Mouse (Mus musculus): ENCODE results near the gene Msantd3. TPM values are rescaled to one million over a fixed set of nuclear protein-coding genes. Genes with fewer than 3 reads are reported as not detected.

The Msantd3 gene
- 53.9 and 60.7 TPM in 2 replicates for polyA plus RNA-seq (2016; fragmentation: Nextera tagmentation; extraction: Ambion mirVana)

DNA sequence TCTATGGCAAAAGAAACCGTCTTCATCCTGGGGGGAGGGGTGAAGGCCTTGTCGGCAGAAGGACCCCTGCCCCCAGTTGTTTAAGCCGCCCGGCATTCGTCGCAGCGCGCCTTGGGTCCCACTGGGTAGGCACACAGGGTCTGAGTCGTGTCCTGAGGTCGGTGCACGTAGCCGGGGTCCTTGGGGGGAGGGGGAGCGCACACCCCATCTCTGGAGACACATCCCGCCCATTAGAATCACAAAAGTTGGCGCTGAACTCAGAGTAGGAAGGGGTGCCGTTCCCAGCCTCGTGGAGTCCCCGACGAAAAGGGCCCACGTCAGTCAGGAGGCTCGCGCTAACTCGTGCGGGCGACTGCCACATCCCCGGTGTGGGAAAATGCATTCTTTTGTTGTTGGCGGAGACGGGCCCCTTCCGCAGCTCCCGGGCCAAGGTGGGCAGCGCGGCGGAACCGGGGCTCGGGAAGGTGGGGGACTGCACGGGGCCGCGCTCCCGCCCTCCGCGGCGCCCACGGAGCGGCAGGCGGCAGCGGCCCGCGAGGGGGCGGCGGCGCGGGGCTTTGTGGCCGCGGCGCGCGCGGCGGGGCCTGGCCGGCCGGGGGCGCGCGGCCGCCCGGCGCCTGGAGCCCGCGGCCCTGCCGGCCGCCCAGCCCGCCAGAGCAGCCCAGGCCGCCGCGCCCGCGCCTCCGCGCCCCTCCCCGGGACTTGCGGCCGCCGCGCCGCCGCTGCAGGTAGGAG, at the start of gene Msantd3:
Gene Msantd3 (plus strand): TSS at position 95 of the 735 bp plus-strand sequence.
- DNase-seq (ENCODE audit: low spot score), result peak; percentile 82
- WGBS, result 5% methylated on average over 86 of the region's 86 CpGs
- no peaks in the 10 kb centered on the region for H3K9me3 ChIP-seq
- peak within 1 kb of the TSS; percentile 99 for H3K27ac ChIP-seq (replicated peaks)
- H3K36me3 ChIP-seq (replicated peaks), result no peaks in the 10 kb centered on the region
- H3K4me3 ChIP-seq, result peak within 1 kb of the TSS; percentile 88
- no peaks in the 10 kb centered on the region for H3K27me3 ChIP-seq (replicated peaks; ENCODE audit: low read depth, poor library complexity, severe bottlenecking)
- H3K4me1 ChIP-seq, result peaks cover 48% of the 10 kb centered on the region

DNA sequence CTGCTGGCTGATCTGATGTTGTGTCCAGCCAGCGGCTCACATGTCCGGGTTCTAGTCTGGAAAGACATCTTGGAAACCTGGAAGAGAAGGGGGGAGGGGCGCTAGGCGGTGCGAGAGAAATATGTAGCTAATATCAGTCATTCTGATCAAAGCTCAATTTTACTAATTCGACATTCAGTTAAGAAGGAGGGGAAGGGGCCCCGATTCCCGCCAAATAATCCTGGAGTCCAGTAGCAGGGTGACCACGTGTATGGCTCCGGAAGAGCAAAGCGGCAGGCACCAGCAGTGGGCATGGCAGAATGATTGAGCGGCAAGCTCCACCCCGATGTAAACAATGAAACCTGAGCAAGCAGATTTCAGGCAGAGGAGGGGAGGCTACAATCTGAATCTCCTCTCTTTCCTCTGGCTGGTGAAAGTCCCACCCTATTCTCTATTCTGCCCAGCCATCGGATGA, 48.4 kb upstream of the Msantd3 start:
- peak overlapping the region; percentile 58 for H3K27ac ChIP-seq (replicated peaks)

DNA sequence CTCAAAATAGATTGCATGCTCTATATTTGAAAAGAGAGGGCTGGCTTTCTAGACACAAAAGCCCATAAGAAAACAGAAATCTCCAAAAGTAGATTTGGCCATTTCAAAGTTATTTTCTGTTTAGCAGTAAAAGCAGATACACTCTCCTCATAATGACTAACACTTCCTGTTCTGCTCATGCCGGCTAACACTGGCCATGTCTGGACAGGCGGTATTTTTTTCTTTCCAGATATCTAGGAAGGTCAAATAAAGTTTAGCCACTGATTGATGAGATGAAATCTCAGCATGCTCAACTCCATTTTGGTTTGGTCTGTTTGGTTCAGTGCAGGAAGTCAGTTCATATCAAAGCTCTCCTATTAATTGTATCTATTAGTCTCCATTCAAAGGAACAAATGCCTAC, 47.2 kb upstream of the Msantd3 start:
- no peaks in the 10 kb centered on the region for H3K36me3 ChIP-seq (replicated peaks)
- no peak for DNase-seq (ENCODE audit: low spot score)
- WGBS, result 82% methylated on average over 2 of the region's 2 CpGs
- peaks cover 9% of the 10 kb centered on the region for H3K4me1 ChIP-seq
- no peak overlapping the region for H3K27ac ChIP-seq (replicated peaks)
- H3K4me3 ChIP-seq, result no peak overlapping the region
- no peaks in the 10 kb centered on the region for H3K9me3 ChIP-seq
- no peaks in the 10 kb centered on the region for H3K27me3 ChIP-seq (replicated peaks; ENCODE audit: low read depth, poor library complexity, severe bottlenecking)

More for the DNA sequence above, 48.4 kb upstream of the Msantd3 start:
- Histone ChIP-seq H3K27me3 (replicated peaks; ENCODE audit: low read depth, poor library complexity, severe bottlenecking) (no peaks in the 10 kb centered on the region), H3K4me3 (peak overlapping the region; percentile 48), H3K36me3 (replicated peaks) (no peaks in the 10 kb centered on the region), H3K4me1 (peaks cover 9% of the 10 kb centered on the region), H3K9me3 (no peaks in the 10 kb centered on the region)
- peak; percentile 73 for DNase-seq (ENCODE audit: low spot score)
- WGBS, result 11% methylated on average over 14 of the region's 14 CpGs

DNA sequence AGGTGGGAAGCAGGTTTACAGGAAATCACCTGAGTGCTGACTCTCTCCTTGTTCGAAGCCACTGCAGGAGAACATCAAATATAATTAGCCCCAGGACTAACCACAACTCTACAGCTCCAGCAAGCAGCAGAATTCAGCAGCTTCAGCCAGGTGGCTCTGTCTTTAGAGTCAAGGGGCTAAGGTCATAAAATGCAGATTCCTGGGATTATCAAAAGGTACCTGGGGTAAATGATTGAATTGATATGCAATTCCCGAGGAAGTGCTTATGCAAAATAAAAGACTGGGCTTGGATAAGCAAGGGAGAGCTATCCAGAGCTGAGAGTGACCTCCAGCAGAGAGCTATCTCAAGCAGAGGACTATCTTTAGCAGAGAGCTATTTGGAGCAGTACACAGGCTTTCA, 28.9 kb upstream of the Msantd3 start:
- 71% methylated on average over 2 of the region's 2 CpGs for WGBS
- no peaks in the 10 kb centered on the region for H3K27me3 ChIP-seq (replicated peaks; ENCODE audit: low read depth, poor library complexity, severe bottlenecking)
- H3K27ac ChIP-seq (replicated peaks), result no peak overlapping the region

DNA sequence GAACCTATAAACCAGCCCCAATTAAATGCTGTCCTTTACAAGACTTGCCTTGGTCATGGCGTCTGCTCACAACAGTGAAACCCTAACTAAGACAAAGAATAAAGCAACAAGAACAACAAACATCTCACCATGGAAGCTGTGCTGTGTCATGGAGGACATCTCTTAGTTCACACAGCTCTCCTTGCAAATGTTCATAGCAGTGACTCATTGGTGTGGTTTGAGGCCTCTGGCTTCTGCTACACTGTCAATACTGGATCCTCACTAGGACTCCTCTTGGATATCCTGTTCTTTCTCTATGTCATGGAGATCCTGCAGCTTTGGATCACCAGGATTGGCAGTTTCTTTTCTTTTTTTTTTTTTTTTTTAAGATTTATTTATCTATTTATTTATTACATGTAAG, 10.2 kb upstream of the Msantd3 start:
- Histone ChIP-seq H3K27ac (replicated peaks) (no peak overlapping the region), H3K27me3 (replicated peaks; ENCODE audit: low read depth, poor library complexity, severe bottlenecking) (no peaks in the 10 kb centered on the region), H3K36me3 (replicated peaks) (no peaks in the 10 kb centered on the region), H3K4me1 (no peaks in the 10 kb centered on the region), H3K4me3 (no peak overlapping the region), H3K9me3 (no peaks in the 10 kb centered on the region)
- WGBS, result 93% methylated on average over 1 of the region's 1 CpGs
- no peak for DNase-seq (ENCODE audit: low spot score)

More for the DNA sequence above, 28.9 kb upstream of the Msantd3 start:
- Histone ChIP-seq H3K4me3 (no peak overlapping the region), H3K9me3 (peaks cover 12% of the 10 kb centered on the region; the same call in 1 of the 2 replicates), H3K36me3 (replicated peaks) (no peaks in the 10 kb centered on the region), H3K4me1 (no peaks in the 10 kb centered on the region)
- no peak for DNase-seq (ENCODE audit: low spot score)

DNA sequence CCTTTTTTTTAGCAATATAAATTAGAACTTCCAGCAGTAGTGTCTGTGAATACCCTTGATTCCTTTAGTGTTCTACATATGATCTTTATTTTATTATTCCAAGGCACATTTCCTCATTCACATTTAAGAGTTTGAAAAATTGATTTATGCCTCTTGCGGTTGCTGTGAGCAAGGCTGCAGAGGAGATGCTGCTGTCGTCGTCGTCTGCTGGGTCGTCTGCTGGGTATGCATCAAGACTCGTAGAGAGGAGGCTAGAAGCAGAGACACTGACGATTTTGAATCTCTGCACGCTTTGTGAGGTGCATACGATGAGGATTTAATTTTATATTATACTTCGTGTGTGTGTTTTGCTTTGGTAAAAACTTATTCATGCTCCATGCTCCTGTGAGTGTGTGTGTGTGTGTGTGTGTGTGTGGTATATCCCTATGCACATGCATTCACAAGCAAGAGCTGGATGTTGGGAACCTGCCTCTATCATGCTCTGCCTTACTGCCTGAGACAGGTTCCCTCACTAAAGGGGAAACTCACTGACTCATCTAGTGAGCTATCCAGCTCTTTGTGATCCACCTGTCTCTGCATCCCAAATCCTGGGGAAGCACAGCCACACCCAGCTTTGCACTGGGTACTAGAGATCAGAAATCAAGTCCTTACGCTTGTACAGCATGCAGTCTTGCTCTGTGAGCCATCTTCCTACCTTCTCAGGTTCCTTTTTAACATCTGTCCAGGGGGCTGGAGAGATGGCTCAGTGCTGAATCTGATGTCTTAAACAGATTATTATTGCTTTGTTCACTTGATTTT, 7.7 kb upstream of the Msantd3 start:
- Histone ChIP-seq H3K36me3 (replicated peaks) (no peaks in the 10 kb centered on the region), H3K27me3 (replicated peaks; ENCODE audit: low read depth, poor library complexity, severe bottlenecking) (no peaks in the 10 kb centered on the region), H3K9me3 (no peaks in the 10 kb centered on the region), H3K27ac (replicated peaks) (no peak overlapping the region), H3K4me3 (no peak overlapping the region), H3K4me1 (no peaks in the 10 kb centered on the region)
- no peak for DNase-seq (ENCODE audit: low spot score)
- WGBS, result 86% methylated on average over 11 of the region's 11 CpGs

DNA sequence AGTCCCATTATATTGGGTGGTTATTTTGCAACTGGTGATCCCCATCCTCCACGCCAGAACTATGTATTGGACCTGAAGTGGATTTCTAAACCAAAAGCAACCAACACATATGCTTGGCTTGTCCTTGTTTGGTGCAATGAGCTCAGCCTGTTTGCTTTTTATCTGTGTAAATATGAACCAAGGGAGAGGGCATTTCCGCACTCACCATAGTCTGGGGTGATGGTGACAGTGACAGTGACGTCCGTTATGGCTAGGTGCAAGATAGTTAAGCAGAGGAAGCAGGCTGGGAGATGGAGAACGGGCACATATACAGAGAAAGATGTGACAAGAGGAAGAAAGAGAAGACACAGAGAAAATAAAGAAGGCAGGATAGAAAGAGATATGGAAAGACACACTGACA, 3.5 kb upstream of the Msantd3 start:
- Histone ChIP-seq H3K36me3 (replicated peaks) (no peaks in the 10 kb centered on the region), H3K9me3 (no peaks in the 10 kb centered on the region), H3K4me1 (peaks cover 11% of the 10 kb centered on the region), H3K27ac (replicated peaks) (no peak overlapping the region), H3K27me3 (replicated peaks; ENCODE audit: low read depth, poor library complexity, severe bottlenecking) (no peaks in the 10 kb centered on the region), H3K4me3 (no peak overlapping the region)
- 88% methylated on average over 5 of the region's 5 CpGs for WGBS
- DNase-seq (ENCODE audit: low spot score), result no peak

DNA sequence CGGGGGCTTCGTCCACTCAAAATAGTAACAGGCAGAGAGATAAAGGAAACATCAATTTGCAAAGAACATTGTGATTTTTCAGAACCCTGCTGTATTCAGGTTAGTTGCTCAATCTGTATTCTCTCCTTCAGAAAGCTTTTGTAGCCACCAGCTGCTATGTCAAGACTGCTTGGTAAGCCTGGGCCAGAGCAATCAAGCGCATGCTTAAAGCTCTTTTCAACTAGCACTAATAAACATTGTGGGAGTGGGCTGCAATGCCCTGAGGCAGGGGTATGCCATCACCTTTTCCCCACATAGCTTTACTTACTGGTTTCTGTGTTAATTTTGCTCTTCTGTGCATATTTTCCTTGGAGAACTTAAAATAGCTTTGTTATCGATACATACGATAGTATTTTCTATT, 2.7 kb upstream of the Msantd3 start:
- no peak for DNase-seq (ENCODE audit: low spot score)
- 89% methylated on average over 5 of the region's 5 CpGs for WGBS

DNA sequence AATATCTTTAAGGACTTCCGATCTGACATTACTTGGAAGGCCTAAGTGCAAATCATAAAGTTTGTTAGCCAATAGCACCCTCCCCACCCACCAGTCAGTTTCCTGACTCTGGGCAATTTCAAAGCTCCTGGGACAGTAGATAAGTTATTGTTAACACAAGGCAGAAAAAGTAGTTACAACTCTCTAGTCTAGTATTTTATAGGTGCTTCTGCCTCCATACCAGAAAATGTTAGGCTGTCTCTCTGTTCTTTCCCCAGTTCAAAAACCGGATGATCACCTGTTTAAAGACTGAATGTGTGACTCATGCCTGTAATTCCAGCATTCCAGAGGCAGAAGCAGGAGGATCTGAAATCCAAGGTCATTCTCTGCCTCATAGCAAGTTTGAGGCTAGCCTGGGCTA, 1.2 kb upstream of the Msantd3 start:
- Histone ChIP-seq H3K36me3 (replicated peaks) (no peaks in the 10 kb centered on the region), H3K9me3 (no peaks in the 10 kb centered on the region), H3K27me3 (replicated peaks; ENCODE audit: low read depth, poor library complexity, severe bottlenecking) (no peaks in the 10 kb centered on the region), H3K27ac (replicated peaks) (no peak overlapping the region), H3K4me1 (peaks cover 34% of the 10 kb centered on the region), H3K4me3 (no peak overlapping the region)
- WGBS, result 92% methylated on average over 2 of the region's 2 CpGs
- no peak for DNase-seq (ENCODE audit: low spot score)

More for the DNA sequence above, 2.7 kb upstream of the Msantd3 start:
- no peak overlapping the region for H3K4me3 ChIP-seq
- H3K27ac ChIP-seq (replicated peaks), result no peak overlapping the region
- H3K36me3 ChIP-seq (replicated peaks), result no peaks in the 10 kb centered on the region
- peaks cover 19% of the 10 kb centered on the region for H3K4me1 ChIP-seq
- H3K27me3 ChIP-seq (replicated peaks; ENCODE audit: low read depth, poor library complexity, severe bottlenecking), result no peaks in the 10 kb centered on the region
- H3K9me3 ChIP-seq, result no peaks in the 10 kb centered on the region

DNA sequence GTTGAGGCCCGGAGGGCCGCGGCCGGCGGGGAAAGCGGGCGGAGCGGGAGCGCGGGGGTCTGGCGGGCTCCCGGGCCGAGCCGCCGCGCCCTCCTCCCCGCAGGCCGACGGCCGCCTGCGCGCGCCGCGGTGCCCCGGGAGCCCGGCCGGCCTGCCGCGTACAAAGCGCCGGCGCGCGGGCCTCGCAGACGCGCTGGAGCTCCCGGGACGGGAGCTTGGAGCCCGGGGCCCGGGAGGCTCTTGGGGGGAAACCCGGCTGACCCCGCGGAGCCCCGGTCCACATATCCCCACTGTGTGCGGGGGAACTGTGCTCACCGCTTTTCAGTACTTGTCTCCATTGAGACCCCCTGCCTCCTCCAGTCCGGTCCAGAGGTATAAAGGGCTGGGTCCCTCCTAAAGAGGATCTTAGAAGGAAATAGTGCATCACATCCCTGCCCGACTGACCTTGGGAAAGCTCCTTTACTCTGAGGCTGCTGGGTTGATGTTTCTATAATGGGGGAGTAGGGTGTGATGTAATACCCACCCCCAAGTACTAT, 909 bp downstream of the Msantd3 start:
- Histone ChIP-seq H3K4me3 (peak overlapping the region; percentile 88), H3K9me3 (no peaks in the 10 kb centered on the region), H3K4me1 (peaks cover 55% of the 10 kb centered on the region), H3K27ac (replicated peaks) (peak overlapping the region; percentile 99), H3K27me3 (replicated peaks; ENCODE audit: low read depth, poor library complexity, severe bottlenecking) (no peaks in the 10 kb centered on the region), H3K36me3 (replicated peaks) (peaks cover 2% of the 10 kb centered on the region; the same call in 1 of the 2 replicates)
- peak; percentile 70 for DNase-seq (ENCODE audit: low spot score)
- 4% methylated on average over 50 of the region's 50 CpGs for WGBS

DNA sequence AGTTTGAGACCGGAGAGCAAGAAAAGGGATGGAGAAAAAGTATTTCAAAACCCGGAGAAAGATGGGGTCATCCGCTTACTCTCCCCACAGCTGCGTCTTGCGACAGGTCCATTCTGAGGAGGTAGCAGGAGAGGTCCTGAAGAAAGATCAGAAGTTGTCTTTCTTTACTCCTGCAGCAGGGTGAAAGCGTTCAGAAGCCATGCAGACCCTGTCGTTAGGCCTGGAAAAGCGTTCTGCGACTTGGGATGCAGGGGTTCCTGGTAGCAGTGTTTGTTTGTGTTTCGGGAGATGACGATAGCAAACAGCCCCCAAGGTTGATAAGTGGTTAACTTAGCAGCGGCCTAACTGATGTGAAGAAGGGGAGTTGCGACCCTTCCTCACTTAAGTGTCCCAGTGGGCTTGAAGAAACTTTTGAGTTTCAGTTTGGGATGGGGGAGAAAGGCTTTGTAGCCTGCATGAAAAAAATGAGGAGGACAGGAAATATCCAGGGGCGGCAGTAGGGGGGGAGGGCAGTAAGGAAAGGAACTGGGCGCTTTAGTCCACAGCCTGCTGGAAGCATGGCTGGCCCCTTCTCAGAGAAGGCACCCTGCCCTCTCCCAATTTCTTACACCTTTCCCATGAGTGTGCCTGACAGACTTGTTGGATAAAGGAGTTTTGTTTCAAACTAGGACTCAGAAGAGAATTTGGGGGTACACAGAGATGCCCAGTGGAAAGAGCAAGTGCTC, 2.0 kb downstream of the Msantd3 start:
- no peaks in the 10 kb centered on the region for H3K27me3 ChIP-seq (replicated peaks; ENCODE audit: low read depth, poor library complexity, severe bottlenecking)
- H3K4me1 ChIP-seq, result peaks cover 65% of the 10 kb centered on the region
- 4% methylated on average over 15 of the region's 15 CpGs for WGBS
- H3K36me3 ChIP-seq (replicated peaks), result peaks cover 5% of the 10 kb centered on the region; the same call in 1 of the 2 replicates
- H3K27ac ChIP-seq (replicated peaks), result peak overlapping the region; percentile 99
- H3K9me3 ChIP-seq, result no peaks in the 10 kb centered on the region
- peak overlapping the region; percentile 88 for H3K4me3 ChIP-seq
- peak; percentile 50 for DNase-seq (ENCODE audit: low spot score)

DNA sequence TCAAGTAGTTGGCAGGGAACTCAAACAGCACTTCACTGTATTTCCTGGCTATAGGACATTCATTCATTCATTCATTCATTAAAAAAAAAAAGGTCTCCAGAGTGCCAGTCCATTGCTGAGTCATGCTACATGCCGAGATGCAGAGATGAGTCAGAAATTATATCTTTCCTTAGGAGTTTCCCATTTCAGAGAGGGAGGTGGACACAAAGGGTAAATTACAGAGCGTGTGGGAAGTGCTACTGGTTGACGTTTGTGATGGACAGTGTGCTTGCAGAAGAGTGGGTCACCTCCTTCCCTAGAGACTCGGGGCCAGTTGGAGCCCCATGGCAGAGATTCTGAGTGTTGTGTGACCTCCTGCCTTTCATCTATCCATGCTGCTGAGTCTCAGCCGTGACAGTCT, 2.6 kb downstream of the Msantd3 start:
- 43% methylated on average over 5 of the region's 5 CpGs for WGBS
- Histone ChIP-seq H3K27me3 (replicated peaks; ENCODE audit: low read depth, poor library complexity, severe bottlenecking) (no peaks in the 10 kb centered on the region), H3K27ac (replicated peaks) (peak overlapping the region; percentile 99; the same call in 1 of the 2 replicates), H3K4me1 (peaks cover 72% of the 10 kb centered on the region), H3K4me3 (peak overlapping the region; percentile 88), H3K9me3 (no peaks in the 10 kb centered on the region), H3K36me3 (replicated peaks) (peaks cover 5% of the 10 kb centered on the region; the same call in 1 of the 2 replicates)
- no peak for DNase-seq (ENCODE audit: low spot score)
